Mouse (Mus musculus): ENCODE data around the gene Snrnp25.

The Snrnp25 gene

GRCm38 (mm10) chr11:32194626-32195025 is 10.6 kb upstream of the Snrnp25 start:
- DNase-seq (ENCODE audit: low read depth) = no peak

GRCm38 (mm10) chr11:32195867-32196540 is 9.2 kb upstream of the Snrnp25 start:
- DNase-seq (ENCODE audit: low read depth) = peak; percentile 81

GRCm38 (mm10) chr11:32196727-32197126 is 8.5 kb upstream of the Snrnp25 start:
- DNase-seq (ENCODE audit: low read depth) = no peak

GRCm38 (mm10) chr11:32197766-32198165 is 7.4 kb upstream of the Snrnp25 start:
- no peak for DNase-seq (ENCODE audit: low read depth)

- no peak for DNase-seq (ENCODE audit: low read depth)
These were observed 6.8 kb upstream of the Snrnp25 start for GRCm38 (mm10) chr11:32198256-32198955.

- no peak for DNase-seq (ENCODE audit: low read depth)
These were observed 6.0 kb upstream of the Snrnp25 start for GRCm38 (mm10) chr11:32199230-32199629.

GRCm38 (mm10) chr11:32200075-32200601 is 5.1 kb upstream of the Snrnp25 start, which contains the start of gene Il9r:
Gene Il9r, minus strand, starts transcription at chr11:32200279.
- DNase-seq (ENCODE audit: low read depth) = no peak

GRCm38 (mm10) chr11:32200992-32201391 is 4.2 kb upstream of the Snrnp25 start:
- DNase-seq (ENCODE audit: low read depth) = peak; percentile 33

- no peak for DNase-seq (ENCODE audit: low read depth)
These were observed 3.1 kb upstream of the Snrnp25 start for GRCm38 (mm10) chr11:32201922-32202685.

- no peak for DNase-seq (ENCODE audit: low read depth)
These were observed 5.4 kb downstream of the Snrnp25 start for GRCm38 (mm10) chr11:32210623-32211022.

- DNase-seq (ENCODE audit: low read depth) = no peak
These were observed 10.4 kb downstream of the Snrnp25 start for GRCm38 (mm10) chr11:32215372-32216162.

- DNase-seq (ENCODE audit: low read depth) = peak; percentile 75
These were observed 11.6 kb downstream of the Snrnp25 start for GRCm38 (mm10) chr11:32216851-32217250.

GRCm38 (mm10) chr11:32218501-32219050 is 13.4 kb downstream of the Snrnp25 start:
- no peak for DNase-seq (ENCODE audit: low read depth)

- no peak for DNase-seq (ENCODE audit: low read depth)
These were observed 14.1 kb downstream of the Snrnp25 start for GRCm38 (mm10) chr11:32219287-32219686.

GRCm38 (mm10) chr11:32220607-32221224 is 15.5 kb downstream of the Snrnp25 start:
- DNase-seq (ENCODE audit: low read depth) = no peak

- no peak for DNase-seq (ENCODE audit: low read depth)
These were observed 16.2 kb downstream of the Snrnp25 start for GRCm38 (mm10) chr11:32221225-32221950.

- no peak for DNase-seq (ENCODE audit: low read depth)
These were observed 16.8 kb downstream of the Snrnp25 start, which contains the start of gene Rhbdf1 for GRCm38 (mm10) chr11:32221951-32222409. Gene Rhbdf1, minus strand, starts transcription at chr11:32222300.

GRCm38 (mm10) chr11:32222570-32223194 is 17.5 kb downstream of the Snrnp25 start:
- DNase-seq (ENCODE audit: low read depth) = no peak

GRCm38 (mm10) chr11:32223297-32223967 is 18.2 kb downstream of the Snrnp25 start:
- DNase-seq (ENCODE audit: low read depth) = no peak
